Mouse (Mus musculus): ENCODE data around the gene Rnf215. TPM values are rescaled to one million over a fixed set of nuclear protein-coding genes. Genes with fewer than 3 reads are reported as not detected.

Rnf215 gene
- total RNA-seq, 2 experiments from 2014 or later = 4.9 to 5.0 TPM

Small RNAs within 50 kb of the gene (microRNA-seq; reads per million reads assigned to microRNA genes)
- gene Mir3060 (ENCODE audit: borderline replicate concordance in 2 of 2) = 0.74 to 1.3 reads per million in 2 experiments

Other genes starting within 250 kb of the Rnf215 start
- under 1 TPM; 0.13 TPM for gene 4921536K21Rik, start 240.1 kb upstream of the Rnf215 start, total RNA-seq (2021)
- gene Dusp18, start 240.0 kb upstream of the Rnf215 start, total RNA-seq (2021) = 1 to 10 TPM; 5.1 to 8.4 TPM
- 10 to 100 TPM; 13.0 to 14.2 TPM for gene Slc35e4, start 220.5 kb upstream of the Rnf215 start, total RNA-seq (2021)
- 10 to 100 TPM; 11.6 to 22.6 TPM for gene Tcn2, start 203.0 kb upstream of the Rnf215 start, total RNA-seq (2021)
- gene Pes1, start 171.2 kb upstream of the Rnf215 start, total RNA-seq (2021) = 10 to 100 TPM; 24.3 to 31.2 TPM
- not detected for gene 4930556J24Rik, start 158.4 kb upstream of the Rnf215 start, total RNA-seq (2021)
- gene Gal3st1, start 151.6 kb upstream of the Rnf215 start, total RNA-seq (2021) = under 1 TPM; 0.51 to 0.78 TPM
- gene Sec14l4, start 103.7 kb upstream of the Rnf215 start, total RNA-seq (2021) = not detected
- gene Sec14l3, start 70.4 kb upstream of the Rnf215 start, total RNA-seq (2021) = not detected
- gene Mtfp1, start 39.8 kb upstream of the Rnf215 start, total RNA-seq (2021) = 10 to 100 TPM; 60.8 to 62.0 TPM
- gene Sec14l2, start 11.8 kb upstream of the Rnf215 start, total RNA-seq (2021) = under 1 TPM; 0.49 to 0.83 TPM
- gene Ccdc157, start 25.1 kb downstream of the Rnf215 start, total RNA-seq (2021) = 1 to 10 TPM; 3.1 to 3.2 TPM
- 10 to 100 TPM; 14.8 to 19.8 TPM for gene Sf3a1, start 25.1 kb downstream of the Rnf215 start, total RNA-seq (2021)
- 1 to 10 TPM; 3.8 to 4.3 TPM for gene Tbc1d10a, start 51.6 kb downstream of the Rnf215 start, total RNA-seq (2021)
- 1 to 10 TPM; 1.8 to 4.4 TPM for gene Castor1, start 83.0 kb downstream of the Rnf215 start, total RNA-seq (2021)
- gene Osm, start 101.2 kb downstream of the Rnf215 start, total RNA-seq (2021) = not detected
- under 1 TPM; 0.26 to 0.43 TPM for gene Lif, start 122.4 kb downstream of the Rnf215 start, total RNA-seq (2021)